Mouse (Mus musculus): ENCODE data around the gene Ccr1l1.
A peak's percentile ranks its signal among the peaks of the same experiment; 100 is the strongest.

Gene Ccr1l1

DNA sequence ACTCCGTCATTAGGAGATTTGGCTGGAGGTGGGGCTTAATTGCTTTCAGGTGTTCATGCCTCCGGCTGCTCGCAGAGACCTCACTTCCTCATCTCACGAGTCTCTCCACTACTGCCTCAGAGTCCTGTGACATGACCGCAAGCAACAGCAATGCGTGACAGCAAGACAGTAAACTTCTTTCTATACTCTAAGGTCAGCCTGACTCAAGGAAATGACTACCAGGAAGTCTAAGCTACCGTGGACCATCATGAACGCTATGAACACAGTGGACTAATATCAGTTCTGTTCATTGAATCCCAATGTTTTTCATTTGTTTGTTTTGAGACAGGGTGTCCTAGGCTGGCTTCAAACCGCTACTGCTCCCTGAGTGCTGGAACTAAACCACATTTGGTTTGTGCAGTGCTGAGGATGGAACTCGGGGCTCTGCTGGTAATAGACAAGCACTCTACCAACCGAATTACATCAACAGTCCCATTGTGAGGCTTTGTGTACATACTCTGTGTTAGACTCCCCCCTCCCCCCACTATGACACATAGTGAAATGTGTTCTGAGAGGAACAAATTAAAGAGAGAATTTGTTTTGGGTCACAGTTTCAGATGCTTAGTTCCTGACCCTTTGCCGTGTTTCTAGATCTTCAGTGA is 50.0 kb downstream of the Ccr1l1 start:
- peak; percentile 95 for DNase-seq

DNA sequence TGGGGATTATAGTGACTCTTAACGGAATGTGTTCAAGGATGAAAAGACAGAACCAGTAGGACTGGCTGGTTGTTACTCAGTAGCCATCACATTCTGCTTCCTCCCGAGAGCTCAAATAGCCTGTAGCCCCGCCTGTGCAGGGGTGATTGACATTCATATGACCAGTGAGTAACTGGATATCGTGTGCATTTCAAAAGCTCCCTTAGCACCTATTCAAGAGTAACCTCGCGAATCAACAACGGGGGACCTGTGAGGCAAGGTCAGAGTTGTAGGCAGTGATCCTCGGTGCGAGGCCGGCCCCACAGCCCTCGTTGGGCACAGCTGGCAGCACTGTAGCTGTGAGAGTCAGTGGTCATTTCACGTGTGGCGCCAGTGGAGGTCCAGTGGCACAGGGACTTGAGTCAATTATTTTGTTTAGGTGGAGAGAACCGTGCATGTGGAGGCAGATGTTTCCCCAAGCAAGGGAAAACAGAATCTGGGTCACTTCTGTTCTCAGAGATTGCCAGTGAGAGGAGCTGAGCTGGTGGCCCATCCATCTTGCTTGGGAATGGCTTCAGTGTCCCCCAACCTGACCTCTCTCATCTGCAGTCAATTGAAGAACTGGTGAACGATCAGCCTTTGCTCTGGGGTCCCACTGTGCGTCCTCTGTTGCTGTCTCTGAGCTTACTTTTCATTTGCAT is 50.8 kb downstream of the Ccr1l1 start:
- no peak for DNase-seq

Measured in heart, adult 11 months (tissue).